Mouse (Mus musculus): ENCODE results near the gene Matn4. TPM values are rescaled to one million over a fixed set of nuclear protein-coding genes. Genes with fewer than 3 reads are reported as not detected.

The Matn4 gene
- total and polyA plus RNA-seq, 2 experiments from 2014 or later = 1.9 TPM

- Histone ChIP-seq H3K27me3 (ENCODE audit: insufficient read depth, low read length) (peaks cover 14% of the 10 kb centered on the region; the same call in 1 of the 2 replicates), H3K36me3 (ENCODE audit: insufficient read depth, low read length) (no peaks in the 10 kb centered on the region), H3K9me3 (ENCODE audit: low read length) (no peaks in the 10 kb centered on the region), H3K4me1 (ENCODE audit: insufficient read depth, low read length) (peaks cover 9% of the 10 kb centered on the region; the same call in 1 of the 2 replicates), H3K9ac (replicated peaks; ENCODE audit: low read length, poor library complexity, severe bottlenecking) (no peak overlapping the region), H3K4me2 (ENCODE audit: low read depth, low read length, poor library complexity, severe bottlenecking) (no peak overlapping the region), H3K27ac (ENCODE audit: low read depth, low read length) (no peak overlapping the region), H3K4me3 (ENCODE audit: low read depth, low read length) (no peak overlapping the region)
- no peak for TF ChIP-seq CTCF (IDR thresholded peaks at IDR 0.05)
- DNase-seq (ENCODE audit: low spot score) (no peak), ATAC-seq (ENCODE audit: low FRiP score) (no peak)
- WGBS = 71% methylated on average over 8 of the region's 8 CpGs
Observed at GRCm38 (mm10) chr2:164438257-164438656, 33.3 kb upstream of the Matn4 start.

- DNase-seq (ENCODE audit: low spot score) = no peak
- no peak for TF ChIP-seq CTCF (IDR thresholded peaks at IDR 0.05)
- no peak for ATAC-seq (ENCODE audit: low FRiP score)
- peaks cover 8% of the 10 kb centered on the region; the same call in 1 of the 2 replicates for H3K4me1 ChIP-seq (ENCODE audit: insufficient read depth, low read length)
- no peak overlapping the region for H3K4me3 ChIP-seq (ENCODE audit: low read depth, low read length)
- WGBS = 85% methylated on average over 6 of the region's 6 CpGs
- no peak overlapping the region for H3K27ac ChIP-seq (ENCODE audit: low read depth, low read length)
- no peaks in the 10 kb centered on the region for H3K36me3 ChIP-seq (ENCODE audit: insufficient read depth, low read length)
- H3K27me3 ChIP-seq (ENCODE audit: insufficient read depth, low read length) = peaks cover 14% of the 10 kb centered on the region; the same call in 1 of the 2 replicates
- no peak overlapping the region for H3K4me2 ChIP-seq (ENCODE audit: low read depth, low read length, poor library complexity, severe bottlenecking)
- no peaks in the 10 kb centered on the region for H3K9me3 ChIP-seq (ENCODE audit: low read length)
- no peak overlapping the region for H3K9ac ChIP-seq (replicated peaks; ENCODE audit: low read length, poor library complexity, severe bottlenecking)
Observed at GRCm38 (mm10) chr2:164437710-164438109, 32.8 kb upstream of the Matn4 start.

GRCm38 (mm10) chr2:164436961-164437360, 32.0 kb upstream of the Matn4 start:
- peaks cover 9% of the 10 kb centered on the region; the same call in 1 of the 2 replicates for H3K27me3 ChIP-seq (ENCODE audit: insufficient read depth, low read length)
- H3K4me1 ChIP-seq (ENCODE audit: insufficient read depth, low read length) = 0 out of 2 replicates have a peak, but pooled peaks cover 3% of the 10 kb centered on the region
- H3K4me2 ChIP-seq (ENCODE audit: low read depth, low read length, poor library complexity, severe bottlenecking) = no peak overlapping the region
- TF ChIP-seq CTCF (IDR thresholded peaks at IDR 0.05) = no peak
- H3K36me3 ChIP-seq (ENCODE audit: insufficient read depth, low read length) = no peaks in the 10 kb centered on the region
- H3K4me3 ChIP-seq (ENCODE audit: low read depth, low read length) = no peak overlapping the region
- 49% methylated on average over 3 of the region's 3 CpGs for WGBS
- H3K9ac ChIP-seq (replicated peaks; ENCODE audit: low read length, poor library complexity, severe bottlenecking) = no peak overlapping the region
- H3K27ac ChIP-seq (ENCODE audit: low read depth, low read length) = peak overlapping the region; percentile 32; the same call in 1 of the 2 replicates
- no peaks in the 10 kb centered on the region for H3K9me3 ChIP-seq (ENCODE audit: low read length)
- DNase-seq (ENCODE audit: low spot score) (no peak), ATAC-seq (ENCODE audit: low FRiP score) (no peak)

- Histone ChIP-seq H3K27me3 (ENCODE audit: insufficient read depth, low read length) (peaks cover 5% of the 10 kb centered on the region; the same call in 1 of the 2 replicates), H3K4me2 (ENCODE audit: low read depth, low read length, poor library complexity, severe bottlenecking) (no peak overlapping the region), H3K9ac (replicated peaks; ENCODE audit: low read length, poor library complexity, severe bottlenecking) (no peak overlapping the region), H3K4me3 (ENCODE audit: low read depth, low read length) (no peak overlapping the region), H3K4me1 (ENCODE audit: insufficient read depth, low read length) (0 out of 2 replicates have a peak, but pooled peaks cover 3% of the 10 kb centered on the region), H3K9me3 (ENCODE audit: low read length) (no peaks in the 10 kb centered on the region), H3K27ac (ENCODE audit: low read depth, low read length) (peak overlapping the region; percentile 32; the same call in 1 of the 2 replicates), H3K36me3 (ENCODE audit: insufficient read depth, low read length) (no peaks in the 10 kb centered on the region)
- 26% methylated on average over 8 of the region's 8 CpGs for WGBS
- ATAC-seq (ENCODE audit: low FRiP score) (no peak), DNase-seq (ENCODE audit: low spot score) (no peak)
- no peak for TF ChIP-seq CTCF (IDR thresholded peaks at IDR 0.05)
Observed at GRCm38 (mm10) chr2:164436215-164436913, 31.4 kb upstream of the Matn4 start.

DNA sequence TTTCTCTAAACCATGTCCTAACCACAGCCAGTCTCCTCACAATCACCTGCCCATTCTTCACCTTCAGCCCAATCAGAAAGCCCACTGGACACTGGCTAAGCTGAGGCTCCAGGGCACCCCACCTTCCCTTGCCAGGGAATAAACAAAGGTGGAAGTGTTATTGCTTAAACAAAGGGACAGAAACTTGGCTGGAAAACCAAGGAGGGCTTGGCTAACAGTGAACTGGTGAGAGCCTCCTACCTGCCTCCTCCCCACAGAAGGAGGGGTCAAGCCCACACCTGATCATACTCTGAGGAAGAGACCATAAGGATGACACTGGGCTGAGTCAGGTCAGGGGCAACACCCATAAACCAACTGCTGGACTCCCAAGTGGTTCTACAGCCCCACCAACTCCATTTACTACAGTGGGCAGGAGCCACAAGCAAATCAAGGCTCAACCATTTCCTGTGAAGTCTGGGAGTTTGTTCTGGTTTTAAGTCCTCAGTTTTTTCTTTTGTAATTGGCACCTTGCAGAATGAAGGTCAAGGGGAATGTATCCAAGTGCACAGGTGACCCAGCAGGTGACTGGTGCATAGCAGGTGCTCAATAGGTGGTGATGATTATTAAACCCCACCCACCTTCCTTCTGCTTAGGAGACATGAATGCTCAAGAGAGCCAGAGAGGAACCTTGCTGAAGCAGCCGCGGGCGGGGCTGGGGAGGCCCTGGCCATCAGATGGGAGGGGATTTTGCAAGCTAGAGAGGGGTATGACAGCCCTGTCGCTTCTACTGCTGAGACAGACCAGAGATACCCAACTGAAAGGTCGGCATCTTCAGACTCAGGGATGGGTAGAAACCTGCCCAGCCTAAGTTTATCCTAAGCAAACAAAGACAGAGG, 30.5 kb upstream of the Matn4 start:
- Histone ChIP-seq H3K4me1 (ENCODE audit: insufficient read depth, low read length) (0 out of 2 replicates have a peak, but pooled peaks cover 3% of the 10 kb centered on the region), H3K4me2 (ENCODE audit: low read depth, low read length, poor library complexity, severe bottlenecking) (no peak overlapping the region), H3K27me3 (ENCODE audit: insufficient read depth, low read length) (0 out of 2 replicates have a peak, but pooled peaks cover 2% of the 10 kb centered on the region), H3K27ac (ENCODE audit: low read depth, low read length) (no peak overlapping the region), H3K36me3 (ENCODE audit: insufficient read depth, low read length) (no peaks in the 10 kb centered on the region), H3K4me3 (ENCODE audit: low read depth, low read length) (no peak overlapping the region), H3K9me3 (ENCODE audit: low read length) (no peaks in the 10 kb centered on the region), H3K9ac (replicated peaks; ENCODE audit: low read length, poor library complexity, severe bottlenecking) (no peak overlapping the region)
- no peak for ATAC-seq (ENCODE audit: low FRiP score)
- WGBS = 77% methylated on average over 5 of the region's 5 CpGs
- DNase-seq (ENCODE audit: low spot score) = no peak
- no peak for TF ChIP-seq CTCF (IDR thresholded peaks at IDR 0.05)

All from midbrain, postnatal 0 days (tissue).